Mouse (Mus musculus): ENCODE measurements at regions not wholly inside any gene's neighbourhood (a gene's known extent, or its start where the extent isn't known, plus 50 kb on each side); places are given as distances from the start of the nearest gene placed in this dataset.
A peak's percentile ranks its signal among the peaks of the same experiment; 100 is the strongest.

- no peak for ATAC-seq (ENCODE audit: low FRiP score)
- Histone ChIP-seq H3K4me1 (ENCODE audit: control insufficient read depth, insufficient read depth, low read length) (no peaks in the 10 kb centered on the region), H3K4me3 (ENCODE audit: low read depth, low read length) (no peak overlapping the region), H3K27me3 (ENCODE audit: control insufficient read depth, insufficient read depth, low read length) (no peaks in the 10 kb centered on the region; the same call in 1 of the 2 replicates), H3K9me3 (ENCODE audit: control insufficient read depth, low read length) (peaks cover 5% of the 10 kb centered on the region; the same call in 1 of the 2 replicates), H3K4me2 (no peak overlapping the region), H3K27ac (ENCODE audit: low read depth, low read length) (no peak overlapping the region), H3K9ac (ENCODE audit: low read length) (no peak overlapping the region), H3K36me3 (ENCODE audit: control insufficient read depth, insufficient read depth, low read length) (no peaks in the 10 kb centered on the region)
- 88% methylated on average over 3 of the region's 3 CpGs for WGBS
- no peak for DNase-seq (ENCODE audit: low spot score, missing footprints)
Measured at GRCm38 (mm10) chr6:100480525-100480924, 190.4 kb downstream of the Shq1 start.

- DNase-seq (ENCODE audit: low spot score, missing footprints) (no peak), ATAC-seq (ENCODE audit: low FRiP score) (no peak)
- Histone ChIP-seq H3K27ac (ENCODE audit: low read depth, low read length) (no peak overlapping the region), H3K27me3 (ENCODE audit: control insufficient read depth, insufficient read depth, low read length) (no peaks in the 10 kb centered on the region; the same call in 1 of the 2 replicates), H3K4me1 (ENCODE audit: control insufficient read depth, insufficient read depth, low read length) (no peaks in the 10 kb centered on the region), H3K4me2 (no peak overlapping the region), H3K9ac (ENCODE audit: low read length) (no peak overlapping the region), H3K36me3 (ENCODE audit: control insufficient read depth, insufficient read depth, low read length) (no peaks in the 10 kb centered on the region), H3K9me3 (ENCODE audit: control insufficient read depth, low read length) (no peaks in the 10 kb centered on the region; the same call in 1 of the 2 replicates), H3K4me3 (ENCODE audit: low read depth, low read length) (no peak overlapping the region)
- WGBS: 77% methylated on average over 6 of the region's 6 CpGs
Measured at GRCm38 (mm10) chr6:100479881-100480280, 191.1 kb downstream of the Shq1 start.

DNA sequence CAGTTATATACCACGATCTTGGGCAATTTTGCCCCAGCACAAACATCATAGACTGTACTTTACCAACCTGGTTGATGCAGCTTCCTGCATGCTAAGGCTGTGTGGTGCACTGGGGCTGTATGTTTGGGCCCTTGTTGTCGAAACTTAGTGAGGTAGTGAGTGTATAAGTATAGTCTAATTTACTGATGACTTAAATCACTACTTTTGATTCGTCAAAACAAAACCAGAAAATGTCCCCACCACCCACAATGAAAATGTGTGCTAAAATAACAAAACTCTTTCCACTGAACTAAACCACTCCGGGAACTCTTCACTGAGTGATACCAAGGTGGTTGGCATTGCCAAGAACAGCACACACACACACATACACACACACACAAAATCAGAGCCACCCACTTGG lies 191.5 kb downstream of the Shq1 start:
- no peaks in the 10 kb centered on the region for H3K36me3 ChIP-seq (ENCODE audit: control insufficient read depth, insufficient read depth, low read length)
- 90% methylated on average over 4 of the region's 4 CpGs for WGBS
- no peak for ATAC-seq (ENCODE audit: low FRiP score)
- H3K9me3 ChIP-seq (ENCODE audit: control insufficient read depth, low read length): no peaks in the 10 kb centered on the region
- no peak overlapping the region for H3K9ac ChIP-seq (ENCODE audit: low read length)
- no peaks in the 10 kb centered on the region for H3K4me1 ChIP-seq (ENCODE audit: control insufficient read depth, insufficient read depth, low read length)
- peak; percentile 17 for DNase-seq (ENCODE audit: low spot score, missing footprints)
- H3K27me3 ChIP-seq (ENCODE audit: control insufficient read depth, insufficient read depth, low read length): no peaks in the 10 kb centered on the region; the same call in 1 of the 2 replicates
- no peak overlapping the region for H3K27ac ChIP-seq (ENCODE audit: low read depth, low read length)
- H3K4me3 ChIP-seq (ENCODE audit: low read depth, low read length): no peak overlapping the region
- no peak overlapping the region for H3K4me2 ChIP-seq

DNA sequence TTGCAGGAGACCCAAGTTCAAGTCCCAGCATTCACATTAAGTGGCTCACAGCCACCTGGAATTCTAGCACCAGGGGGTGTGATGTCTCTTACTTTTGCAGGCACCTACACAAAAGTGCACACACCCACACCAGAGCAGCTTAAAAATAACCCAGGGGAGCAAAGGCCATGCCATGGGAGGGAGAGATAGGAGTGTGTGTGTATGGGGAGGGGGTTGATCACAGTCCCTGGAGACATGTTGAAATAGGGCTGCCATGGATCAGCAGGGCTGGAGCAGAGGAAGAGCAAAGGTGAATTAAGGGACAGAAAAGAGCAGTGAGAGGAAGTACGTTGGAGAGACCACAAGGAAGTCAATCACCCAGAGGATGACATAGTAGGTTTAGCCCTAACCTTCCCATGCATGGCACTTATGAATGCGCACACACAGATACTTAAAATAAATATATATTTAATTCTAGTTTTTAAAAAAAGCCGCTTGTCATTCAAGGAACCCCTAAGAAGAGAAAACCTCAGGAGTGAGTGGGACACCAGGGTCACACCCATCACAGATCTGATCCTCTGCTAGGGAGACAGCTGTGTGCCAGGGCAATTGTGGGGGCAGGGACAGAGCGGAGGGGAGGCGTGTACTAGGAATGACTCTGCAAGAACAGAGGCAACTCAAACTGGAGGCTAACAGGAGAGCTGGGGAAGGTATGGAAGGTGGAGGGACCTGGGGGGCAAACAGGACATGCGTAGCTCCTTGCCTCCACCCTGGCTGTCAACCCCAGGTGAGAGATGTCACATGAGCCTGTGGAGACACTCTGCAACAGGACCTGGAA lies 189.5 kb upstream of the Rybp start:
- Histone ChIP-seq H3K4me1 (ENCODE audit: control insufficient read depth, insufficient read depth, low read length) (no peaks in the 10 kb centered on the region), H3K36me3 (ENCODE audit: control insufficient read depth, insufficient read depth, low read length) (no peaks in the 10 kb centered on the region), H3K9me3 (ENCODE audit: control insufficient read depth, low read length) (peaks cover 2% of the 10 kb centered on the region; the same call in 1 of the 2 replicates), H3K4me2 (no peak overlapping the region), H3K27me3 (ENCODE audit: control insufficient read depth, insufficient read depth, low read length) (no peaks in the 10 kb centered on the region), H3K27ac (ENCODE audit: low read depth, low read length) (no peak overlapping the region), H3K4me3 (ENCODE audit: low read depth, low read length) (no peak overlapping the region), H3K9ac (ENCODE audit: low read length) (no peak overlapping the region)
- peak; percentile 44 for DNase-seq (ENCODE audit: low spot score, missing footprints)
- no peak for ATAC-seq (ENCODE audit: low FRiP score)
- 91% methylated on average over 6 of the region's 6 CpGs for WGBS

DNA sequence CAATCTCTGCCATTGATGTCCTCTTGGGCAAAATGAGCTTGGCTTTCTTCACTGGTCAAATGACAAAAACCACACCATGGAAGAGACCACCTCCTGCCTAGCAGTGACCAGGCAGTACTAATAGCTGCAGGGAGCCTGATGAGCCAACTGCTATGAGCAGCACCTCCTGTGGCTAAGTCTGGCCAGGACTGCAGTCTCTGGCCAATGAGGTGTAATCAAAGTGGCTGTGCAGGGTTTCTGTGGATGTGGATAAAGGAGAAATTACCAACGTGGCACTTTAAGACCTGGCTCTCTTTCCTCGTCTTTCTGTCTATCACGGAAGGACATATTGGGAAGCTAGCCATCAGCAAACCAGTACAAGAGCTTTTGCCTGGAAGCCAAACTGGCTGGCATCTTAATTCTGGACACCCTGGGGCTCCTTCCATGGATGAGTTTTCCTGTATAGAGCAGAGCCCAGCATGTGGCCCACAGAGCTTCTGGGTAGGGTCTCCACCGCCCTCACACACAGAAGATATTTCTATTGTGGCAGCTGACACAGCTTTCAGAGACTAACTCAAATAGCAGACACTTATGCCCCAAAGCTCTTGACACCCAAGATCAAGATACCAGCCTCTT lies 188.2 kb upstream of the Rybp start:
- H3K4me3 ChIP-seq (ENCODE audit: low read depth, low read length): no peak overlapping the region
- no peaks in the 10 kb centered on the region for H3K4me1 ChIP-seq (ENCODE audit: control insufficient read depth, insufficient read depth, low read length)
- no peak for ATAC-seq (ENCODE audit: low FRiP score)
- H3K9me3 ChIP-seq (ENCODE audit: control insufficient read depth, low read length): peaks cover 4% of the 10 kb centered on the region; the same call in 1 of the 2 replicates
- H3K4me2 ChIP-seq: no peak overlapping the region
- no peaks in the 10 kb centered on the region for H3K27me3 ChIP-seq (ENCODE audit: control insufficient read depth, insufficient read depth, low read length)
- H3K27ac ChIP-seq (ENCODE audit: low read depth, low read length): no peak overlapping the region
- DNase-seq (ENCODE audit: low spot score, missing footprints): peak; percentile 31
- 53% methylated on average over 4 of the region's 4 CpGs for WGBS
- H3K9ac ChIP-seq (ENCODE audit: low read length): no peak overlapping the region
- H3K36me3 ChIP-seq (ENCODE audit: control insufficient read depth, insufficient read depth, low read length): no peaks in the 10 kb centered on the region

- 55% methylated on average over 9 of the region's 9 CpGs for WGBS
- no peaks in the 10 kb centered on the region; the same call in 1 of the 2 replicates for H3K27me3 ChIP-seq (ENCODE audit: control insufficient read depth, insufficient read depth, low read length)
- no peaks in the 10 kb centered on the region for H3K4me1 ChIP-seq (ENCODE audit: control insufficient read depth, insufficient read depth, low read length)
- ATAC-seq (ENCODE audit: low FRiP score) (no peak), DNase-seq (ENCODE audit: low spot score, missing footprints) (peak; percentile 84)
- no peak overlapping the region for H3K4me3 ChIP-seq (ENCODE audit: low read depth, low read length)
- H3K9ac ChIP-seq (ENCODE audit: low read length): no peak overlapping the region
- H3K36me3 ChIP-seq (ENCODE audit: control insufficient read depth, insufficient read depth, low read length): no peaks in the 10 kb centered on the region
- no peak overlapping the region for H3K4me2 ChIP-seq
- H3K9me3 ChIP-seq (ENCODE audit: control insufficient read depth, low read length): peaks cover 4% of the 10 kb centered on the region; the same call in 1 of the 2 replicates
- no peak overlapping the region for H3K27ac ChIP-seq (ENCODE audit: low read depth, low read length)
Measured at GRCm38 (mm10) chr6:100474326-100474725, 187.0 kb upstream of the Rybp start.

DNA sequence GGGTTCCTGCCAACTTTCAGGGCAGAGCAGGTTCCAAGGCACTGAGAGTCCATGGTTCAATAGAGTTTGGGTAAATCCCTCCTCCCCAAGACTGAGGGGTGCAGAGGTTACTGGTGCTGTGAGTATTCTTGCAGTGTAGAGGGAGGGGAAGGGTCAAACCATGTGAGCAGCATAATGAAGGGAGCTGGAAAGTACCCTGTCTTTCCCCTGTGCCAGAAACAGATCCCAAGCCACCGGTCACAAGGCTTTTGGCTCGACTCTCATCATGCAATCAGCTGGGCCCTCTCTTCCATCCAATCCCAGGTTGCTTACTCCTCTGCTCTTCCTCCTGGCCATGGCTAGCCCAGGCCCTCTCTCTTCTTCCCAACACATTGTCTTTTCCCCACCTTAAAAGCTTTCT lies 182.8 kb upstream of the Rybp start:
- ATAC-seq (ENCODE audit: low FRiP score) (no peak), DNase-seq (ENCODE audit: low spot score, missing footprints) (no peak)
- H3K27me3 ChIP-seq (ENCODE audit: control insufficient read depth, insufficient read depth, low read length): no peaks in the 10 kb centered on the region; the same call in 1 of the 2 replicates
- 72% methylated on average over 2 of the region's 2 CpGs for WGBS
- H3K36me3 ChIP-seq (ENCODE audit: control insufficient read depth, insufficient read depth, low read length): no peaks in the 10 kb centered on the region
- no peaks in the 10 kb centered on the region for H3K4me1 ChIP-seq (ENCODE audit: control insufficient read depth, insufficient read depth, low read length)
- no peak overlapping the region for H3K9ac ChIP-seq (ENCODE audit: low read length)
- no peak overlapping the region for H3K4me3 ChIP-seq (ENCODE audit: low read depth, low read length)
- peaks cover 4% of the 10 kb centered on the region; the same call in 1 of the 2 replicates for H3K9me3 ChIP-seq (ENCODE audit: control insufficient read depth, low read length)
- H3K27ac ChIP-seq (ENCODE audit: low read depth, low read length): no peak overlapping the region
- H3K4me2 ChIP-seq: no peak overlapping the region

DNA sequence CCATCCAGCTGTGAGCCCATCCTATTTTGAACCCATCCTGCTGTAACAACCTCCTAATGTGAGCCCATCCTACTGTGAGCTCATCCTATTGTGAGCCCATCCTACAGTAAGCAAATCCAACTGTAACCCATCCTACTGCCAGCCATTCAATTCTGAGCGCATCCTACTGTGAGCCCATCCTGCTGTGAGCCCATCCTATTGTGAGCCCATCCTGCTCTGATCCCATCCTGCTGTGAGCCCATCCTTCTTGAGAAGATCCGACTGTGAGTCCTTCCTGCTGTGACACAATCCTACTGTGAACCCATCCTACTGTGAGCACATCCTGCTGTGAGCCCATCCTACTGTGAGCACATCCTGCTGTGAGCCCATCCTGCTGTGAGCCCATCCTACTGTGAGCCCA lies 175.5 kb upstream of the Rybp start:
- DNase-seq (ENCODE audit: low spot score, missing footprints): peak; percentile 26
- 79% methylated on average over 2 of the region's 2 CpGs for WGBS

DNA sequence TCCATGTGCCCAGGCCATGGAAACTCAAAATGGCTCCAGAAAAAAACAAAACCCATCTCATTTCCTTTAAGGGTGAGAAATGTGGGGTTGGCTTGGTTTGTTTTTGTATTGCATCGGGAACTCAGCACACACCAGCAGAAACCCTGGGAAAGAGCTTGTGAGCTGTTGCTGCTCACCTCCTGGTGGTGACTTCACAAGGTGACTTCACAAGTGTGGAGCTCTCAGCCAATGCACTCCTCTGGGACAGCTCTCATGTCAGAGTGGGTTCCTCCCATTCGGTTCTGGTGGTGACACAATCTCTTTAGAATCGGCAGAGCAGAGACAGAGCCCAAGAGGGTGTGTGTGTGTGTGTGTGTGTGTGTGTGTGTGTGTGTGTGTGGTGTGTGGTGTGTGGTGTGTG lies 166.1 kb upstream of the Rybp start:
- no peaks in the 10 kb centered on the region; the same call in 1 of the 2 replicates for H3K4me1 ChIP-seq (ENCODE audit: control insufficient read depth, insufficient read depth, low read length)
- 91% methylated on average over 3 of the region's 3 CpGs for WGBS
- H3K9me3 ChIP-seq (ENCODE audit: control insufficient read depth, low read length): peaks cover 4% of the 10 kb centered on the region; the same call in 1 of the 2 replicates
- H3K27ac ChIP-seq (ENCODE audit: low read depth, low read length): no peak overlapping the region
- no peak overlapping the region for H3K4me2 ChIP-seq
- no peak for ATAC-seq (ENCODE audit: low FRiP score)
- H3K27me3 ChIP-seq (ENCODE audit: control insufficient read depth, insufficient read depth, low read length): no peaks in the 10 kb centered on the region
- no peak overlapping the region for H3K4me3 ChIP-seq (ENCODE audit: low read depth, low read length)
- no peak overlapping the region for H3K9ac ChIP-seq (ENCODE audit: low read length)
- no peaks in the 10 kb centered on the region for H3K36me3 ChIP-seq (ENCODE audit: control insufficient read depth, insufficient read depth, low read length)
- DNase-seq (ENCODE audit: low spot score, missing footprints): peak; percentile 65

More for the DNA sequence above, 175.5 kb upstream of the Rybp start:
- Histone ChIP-seq H3K4me1 (ENCODE audit: control insufficient read depth, insufficient read depth, low read length) (no peaks in the 10 kb centered on the region), H3K4me2 (no peak overlapping the region), H3K4me3 (ENCODE audit: low read depth, low read length) (no peak overlapping the region), H3K9ac (ENCODE audit: low read length) (no peak overlapping the region), H3K27ac (ENCODE audit: low read depth, low read length) (no peak overlapping the region), H3K36me3 (ENCODE audit: control insufficient read depth, insufficient read depth, low read length) (no peaks in the 10 kb centered on the region), H3K27me3 (ENCODE audit: control insufficient read depth, insufficient read depth, low read length) (no peaks in the 10 kb centered on the region), H3K9me3 (ENCODE audit: control insufficient read depth, low read length) (peaks cover 2% of the 10 kb centered on the region; the same call in 1 of the 2 replicates)
- no peak for ATAC-seq (ENCODE audit: low FRiP score)

Measured in midbrain, embryonic 11.5 days (tissue).